In the genomic region with DNA sequence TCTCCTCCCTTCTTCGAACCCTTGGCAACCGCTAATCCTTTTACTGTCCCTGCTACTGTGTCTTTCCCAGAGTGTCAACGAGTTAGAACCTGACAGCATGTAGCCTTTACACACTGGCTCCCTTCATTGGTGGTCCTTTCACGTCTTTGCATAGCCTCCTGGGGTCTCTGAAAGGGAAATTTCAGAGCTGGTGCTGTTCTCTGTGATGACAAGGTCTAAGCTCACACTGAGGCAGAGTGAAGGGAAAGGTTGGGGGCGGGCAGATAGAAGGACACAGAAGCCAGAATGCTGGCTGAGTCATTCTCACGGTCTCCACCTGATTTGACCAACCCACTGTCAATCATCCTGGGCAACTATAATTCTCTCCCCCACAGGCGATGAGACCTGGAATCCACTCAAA, we compare ENCODE assay signal across 21 mouse cellular contexts.
DNase-seq lines count a peak whose midpoint lies in the region; ATAC-seq and TF ChIP-seq lines count a peak whose summit lies in the region.
"Had no signal": no experiment of that assay in that cellular context is flagged by ENCODE, and none has a peak within 500 bp of the region (broad histone marks: within the 10 kb centered on the region; RNA-seq: fewer than 3 reads in every experiment).

No protein-coding gene starts in this region.

- TF ChIP-seq CTCF in hindbrain, postnatal 0 days (IDR thresholded peaks at IDR 0.05; ENCODE audit: low read depth), result no peak

- DNase-seq in forebrain, embryonic 11.5 days (ENCODE audit: low spot score), result peak; percentile 42
- peak; percentile 30 for DNase-seq in hindbrain, postnatal 0 days (ENCODE audit: low spot score)
- peak; percentile 31 for DNase-seq in R1 (ENCODE audit: low read depth, low spot score)
- no peak for DNase-seq in embryo, embryonic 9.5 days (ENCODE audit: extremely low spot score)
- no peak for DNase-seq in cerebellum, adult 9-11 months
- DNase-seq: adrenal gland, adult 8-10 months; adrenal gland, postnatal 36 days; cerebellum, adult 11-12 months; embryo, embryonic 11 days; heart, adult 18-20 months; heart, postnatal 10 days; heart, postnatal 4 days; kidney, adult 18-20 months had no signal

- H3K4me1 ChIP-seq in forebrain, embryonic 11.5 days (replicated peaks; ENCODE audit: control insufficient read depth, insufficient read depth, low read length), result peaks cover 10% of the 10 kb centered on the region
- H3K4me1 ChIP-seq in forebrain, embryonic 16.5 days (replicated peaks; ENCODE audit: control insufficient read depth, insufficient read depth, low read length), result peaks cover 18% of the 10 kb centered on the region
- H3K4me1 ChIP-seq in hindbrain, postnatal 0 days (ENCODE audit: insufficient read depth, low read length), result peaks cover 17% of the 10 kb centered on the region
- H3K4me1 ChIP-seq in hindbrain, embryonic 16.5 days (ENCODE audit: control insufficient read depth, insufficient read depth, low read depth, low read length), result peaks cover 17% of the 10 kb centered on the region
- peaks cover 23% of the 10 kb centered on the region for H3K4me1 ChIP-seq in midbrain, embryonic 15.5 days

- no peak overlapping the region for H3K9ac ChIP-seq in forebrain, embryonic 11.5 days (ENCODE audit: low read length)
- H3K9ac ChIP-seq in forebrain, embryonic 16.5 days (replicated peaks; ENCODE audit: low read depth, low read length), result no peak overlapping the region
- no peak overlapping the region for H3K9ac ChIP-seq in hindbrain, postnatal 0 days (replicated peaks; ENCODE audit: low read length)
- no peak overlapping the region for H3K9ac ChIP-seq in hindbrain, embryonic 16.5 days (ENCODE audit: low read depth, low read length)
- no peak overlapping the region for H3K9ac ChIP-seq in midbrain, embryonic 15.5 days
- H3K9ac ChIP-seq: embryonic facial prominence, embryonic 12.5 days; forebrain, embryonic 13.5 days; intestine, embryonic 15.5 days had no signal

- WGBS in forebrain, embryonic 11.5 days, result 68% methylated on average over 7 of the region's 7 CpGs
- 41% methylated on average over 7 of the region's 7 CpGs for WGBS in forebrain, embryonic 16.5 days
- WGBS in hindbrain, postnatal 0 days, result 48% methylated on average over 7 of the region's 7 CpGs
- 52% methylated on average over 7 of the region's 7 CpGs for WGBS in hindbrain, embryonic 16.5 days
- 47% methylated on average over 7 of the region's 7 CpGs for WGBS in midbrain, embryonic 15.5 days

- H3K36me3 ChIP-seq in forebrain, embryonic 11.5 days (ENCODE audit: control insufficient read depth, insufficient read depth, low read length), result no peaks in the 10 kb centered on the region
- no peaks in the 10 kb centered on the region for H3K36me3 ChIP-seq in forebrain, embryonic 16.5 days (ENCODE audit: control insufficient read depth, insufficient read depth)
- H3K36me3 ChIP-seq in hindbrain, postnatal 0 days (ENCODE audit: insufficient read depth, low read length), result no peaks in the 10 kb centered on the region
- no peaks in the 10 kb centered on the region for H3K36me3 ChIP-seq in hindbrain, embryonic 16.5 days (ENCODE audit: control insufficient read depth, insufficient read depth, low read length)
- H3K36me3 ChIP-seq in midbrain, embryonic 15.5 days (replicated peaks), result no peaks in the 10 kb centered on the region
- H3K36me3 ChIP-seq: embryonic facial prominence, embryonic 12.5 days; heart, embryonic 10.5 days; intestine, embryonic 15.5 days had no signal

- H3K27ac ChIP-seq in forebrain, embryonic 11.5 days (ENCODE audit: low read depth, low read length), result no peak overlapping the region
- H3K27ac ChIP-seq in forebrain, embryonic 16.5 days (ENCODE audit: low read length), result no peak overlapping the region
- H3K27ac ChIP-seq in hindbrain, postnatal 0 days, result no peak overlapping the region
- H3K27ac ChIP-seq in hindbrain, embryonic 16.5 days (ENCODE audit: low read depth, low read length), result no peak overlapping the region
- H3K27ac ChIP-seq in midbrain, embryonic 15.5 days, result no peak overlapping the region
- H3K27ac ChIP-seq: embryonic facial prominence, embryonic 12.5 days; forebrain, embryonic 13.5 days; heart, embryonic 10.5 days; intestine, embryonic 15.5 days had no signal

- no peaks in the 10 kb centered on the region for H3K9me3 ChIP-seq in forebrain, embryonic 11.5 days (ENCODE audit: control insufficient read depth, low read length)
- H3K9me3 ChIP-seq in forebrain, embryonic 16.5 days (ENCODE audit: control insufficient read depth, low read length), result no peaks in the 10 kb centered on the region
- H3K9me3 ChIP-seq in hindbrain, postnatal 0 days (ENCODE audit: low read length), result no peaks in the 10 kb centered on the region
- H3K9me3 ChIP-seq in hindbrain, embryonic 16.5 days (ENCODE audit: control insufficient read depth, low read length), result no peaks in the 10 kb centered on the region
- no peaks in the 10 kb centered on the region for H3K9me3 ChIP-seq in midbrain, embryonic 15.5 days
- H3K9me3 ChIP-seq: embryonic facial prominence, embryonic 12.5 days; heart, embryonic 10.5 days; intestine, embryonic 15.5 days had no signal

- no peaks in the 10 kb centered on the region for H3K27me3 ChIP-seq in forebrain, embryonic 11.5 days (ENCODE audit: control insufficient read depth, insufficient read depth, low read length)
- no peaks in the 10 kb centered on the region for H3K27me3 ChIP-seq in forebrain, embryonic 16.5 days (replicated peaks; ENCODE audit: control insufficient read depth, insufficient read depth, low read length)
- H3K27me3 ChIP-seq in hindbrain, postnatal 0 days (ENCODE audit: insufficient read depth, low read length), result no peaks in the 10 kb centered on the region
- no peaks in the 10 kb centered on the region for H3K27me3 ChIP-seq in hindbrain, embryonic 16.5 days (replicated peaks; ENCODE audit: control insufficient read depth, insufficient read depth, low read length)
- no peaks in the 10 kb centered on the region for H3K27me3 ChIP-seq in midbrain, embryonic 15.5 days (replicated peaks)
- H3K27me3 ChIP-seq: embryonic facial prominence, embryonic 12.5 days; forebrain, embryonic 13.5 days; intestine, embryonic 15.5 days; Patski had no signal

- no peak overlapping the region for H3K4me3 ChIP-seq in forebrain, embryonic 11.5 days (ENCODE audit: low read depth, low read length)
- no peak overlapping the region for H3K4me3 ChIP-seq in forebrain, embryonic 16.5 days (replicated peaks; ENCODE audit: low read length)
- no peak overlapping the region for H3K4me3 ChIP-seq in hindbrain, postnatal 0 days (ENCODE audit: low read length)
- H3K4me3 ChIP-seq in hindbrain, embryonic 16.5 days (ENCODE audit: low read length), result no peak overlapping the region
- H3K4me3 ChIP-seq in midbrain, embryonic 15.5 days, result no peak overlapping the region
- H3K4me3 ChIP-seq: embryonic facial prominence, embryonic 12.5 days; forebrain, embryonic 13.5 days; heart, embryonic 10.5 days; intestine, embryonic 15.5 days had no signal

- ATAC-seq in forebrain, embryonic 11.5 days (replicated peaks; ENCODE audit: low FRiP score), result no peak
- no peak for ATAC-seq in forebrain, embryonic 16.5 days
- peak; percentile 39 for ATAC-seq in hindbrain, postnatal 0 days
- ATAC-seq in hindbrain, embryonic 16.5 days, result no peak
- ATAC-seq in midbrain, embryonic 15.5 days (replicated peaks), result peak; percentile 55; the same call in 1 of the 2 replicates
- ATAC-seq: forebrain, embryonic 13.5 days; intestine, embryonic 15.5 days; Patski had no signal

- no peak overlapping the region for H3K4me2 ChIP-seq in forebrain, embryonic 11.5 days (ENCODE audit: low read depth, low read length, severe bottlenecking)
- no peak overlapping the region for H3K4me2 ChIP-seq in forebrain, embryonic 16.5 days (ENCODE audit: low read length)
- no peak overlapping the region for H3K4me2 ChIP-seq in hindbrain, postnatal 0 days (ENCODE audit: low read depth, low read length)
- no peak overlapping the region for H3K4me2 ChIP-seq in hindbrain, embryonic 16.5 days (ENCODE audit: low read length)
- no peak overlapping the region for H3K4me2 ChIP-seq in midbrain, embryonic 15.5 days
- H3K4me2 ChIP-seq: embryonic facial prominence, embryonic 12.5 days; forebrain, embryonic 13.5 days; intestine, embryonic 15.5 days had no signal

Comparison
In these comparisons a context has a peak if more than half of its experiments do, and no peak if none do; other contexts are left out.
1. ATAC-seq: peak in hindbrain, postnatal 0 days (single experiment) and midbrain, embryonic 15.5 days (single experiment); none in forebrain, embryonic 11.5 days (single experiment), forebrain, embryonic 16.5 days (single experiment) and hindbrain, embryonic 16.5 days (single experiment).
2. DNase-seq: peak in forebrain, embryonic 11.5 days (single experiment), hindbrain, postnatal 0 days (single experiment) and R1 (single experiment); none in embryo, embryonic 9.5 days (single experiment) and cerebellum, adult 9-11 months (single experiment).